Mouse (Mus musculus) layer of hippocampus, postnatal 36 days (tissue): ENCODE measurements around the gene Gpr150. TPM values are rescaled to one million over a fixed set of nuclear protein-coding genes. Genes with fewer than 3 reads are reported as not detected.

Experiments
- DNase-seq, 2 experiments: peaks; one replicate each; pipeline ENCODE4 v3.0.0; 2022
- total RNA-seq, 2 experiments: library from RNA; stranded (reverse); gene quantifications; 2 replicates each; pipeline ENCODE4 v1.2.3; 2021

The Gpr150 gene
- total RNA-seq, result 1 to 10 TPM; 1.6 to 2.4 TPM

DNA sequence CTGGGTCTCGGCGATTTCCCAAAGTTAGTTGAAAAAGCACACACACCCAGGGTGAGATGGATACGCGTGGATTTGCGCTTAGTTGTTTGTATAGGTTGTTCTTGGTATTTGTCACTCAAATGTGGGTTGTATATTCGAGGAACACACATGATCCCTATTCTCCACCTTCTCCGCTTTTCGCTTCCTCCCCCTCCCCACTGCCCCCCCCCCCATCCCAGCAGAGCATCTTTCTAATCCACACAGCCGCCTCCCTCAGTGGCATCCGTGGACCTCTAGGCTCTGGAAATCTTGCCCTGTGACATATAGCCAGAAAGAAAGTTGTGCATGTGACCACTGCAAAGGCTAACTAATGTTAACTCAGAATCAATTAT is at the start of gene Gpr150:
Gene Gpr150 (minus strand): TSS at position 101 of the 371 bp plus-strand sequence.
- no peak for DNase-seq

DNA sequence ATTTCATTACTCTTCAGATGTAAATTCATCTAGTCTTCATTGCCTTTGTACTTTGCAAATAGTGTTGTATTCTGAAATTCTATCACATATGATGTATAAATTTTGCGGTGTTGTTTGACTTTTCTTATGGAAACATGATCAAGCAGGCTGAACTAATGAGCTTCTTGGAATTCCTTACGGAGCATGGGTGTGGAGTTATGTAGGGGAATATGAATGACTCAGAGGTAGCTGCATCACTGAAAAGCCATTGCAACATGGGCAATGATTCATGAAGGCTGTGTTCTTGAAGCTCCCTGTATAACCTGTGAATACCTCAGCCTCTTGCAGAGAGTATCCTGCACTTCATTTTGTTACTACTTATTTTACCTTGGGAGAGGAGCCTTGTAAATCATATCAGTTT is 45.2 kb upstream of the Gpr150 start:
- no peak for DNase-seq

DNA sequence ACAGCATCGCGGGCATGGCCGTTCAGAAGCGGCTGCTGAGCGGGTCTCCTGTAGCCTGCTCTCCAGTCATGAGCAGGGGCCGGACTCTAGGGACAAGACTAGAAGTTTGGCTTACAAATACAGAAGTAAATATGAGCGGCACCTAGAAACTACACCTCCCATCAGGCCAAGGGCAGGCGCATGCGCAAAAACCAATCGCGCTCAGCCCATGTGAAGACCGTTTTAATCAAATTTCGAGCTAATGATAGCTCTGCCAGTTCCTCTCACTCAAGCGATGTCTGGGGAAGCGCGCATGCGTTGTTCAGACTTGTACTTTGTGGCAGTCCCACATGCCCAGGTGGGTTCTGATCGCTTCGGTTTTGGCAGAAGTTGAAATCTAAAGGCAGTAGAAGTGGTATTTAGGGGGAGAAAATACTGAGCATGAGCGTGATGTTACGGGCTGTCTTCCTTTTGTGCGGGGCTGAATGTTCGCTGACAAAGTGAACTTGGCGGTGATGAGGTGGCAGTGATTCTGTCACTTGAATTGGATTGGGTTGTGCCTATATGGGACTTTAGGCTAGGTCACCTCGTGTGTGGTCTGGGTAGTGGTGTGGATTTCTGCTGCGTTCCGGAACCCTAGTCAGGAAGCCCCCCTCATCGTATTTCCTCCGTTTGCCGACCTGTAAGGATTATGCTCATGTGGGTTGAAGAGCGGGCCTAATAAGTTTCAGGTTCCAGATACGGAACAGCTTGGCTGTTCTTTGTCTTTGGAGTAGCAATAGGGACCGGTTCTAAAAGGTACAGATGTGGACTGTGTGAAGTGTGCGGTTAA is 41.9 kb upstream of the Gpr150 start, which contains the start of the genes Arsk and Ttc37:
Gene Arsk (minus strand): TSS at position 168 of the 811 bp plus-strand sequence.
Gene Ttc37 (plus strand): TSS at position 242 of the 811 bp plus-strand sequence.
- DNase-seq, result peak; percentile 91

DNA sequence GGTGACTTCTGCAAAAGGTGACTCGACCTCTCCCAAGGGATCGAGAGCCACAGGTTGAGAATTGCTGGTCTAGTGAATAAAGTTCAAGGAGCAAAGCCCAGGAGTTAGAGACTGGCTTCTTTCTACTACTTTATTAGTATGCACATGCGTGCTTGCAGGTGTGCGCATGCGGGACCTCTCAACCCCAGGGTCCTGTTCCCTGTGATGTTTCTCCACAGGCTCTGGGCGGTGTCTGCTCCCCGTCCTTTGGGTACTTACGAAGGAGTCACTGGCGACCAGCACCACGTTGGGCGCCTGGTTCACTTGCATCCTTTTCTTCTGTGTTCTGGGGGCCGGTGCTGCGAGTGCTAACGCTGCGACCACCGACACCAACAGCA is 41.3 kb upstream of the Gpr150 start:
- DNase-seq, result no peak

DNA sequence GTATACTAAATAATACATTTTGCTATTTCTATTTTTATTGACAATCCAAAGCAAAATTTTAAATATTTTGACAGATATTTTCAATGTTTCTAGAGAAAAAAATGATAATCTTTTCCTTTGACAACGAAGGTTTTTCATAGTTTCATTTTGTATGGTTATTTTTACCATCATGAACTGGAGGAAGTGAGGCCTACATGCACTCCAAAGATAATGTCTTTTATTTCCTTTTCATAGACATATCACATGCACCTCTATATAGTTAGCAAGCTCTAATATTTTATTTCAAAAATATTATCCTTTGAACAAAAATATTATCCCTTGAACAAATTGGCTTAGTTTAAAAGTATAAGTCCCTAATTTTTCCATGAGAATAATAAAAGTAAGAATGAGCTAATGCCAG is 17.5 kb upstream of the Gpr150 start:
- DNase-seq, result no peak

DNA sequence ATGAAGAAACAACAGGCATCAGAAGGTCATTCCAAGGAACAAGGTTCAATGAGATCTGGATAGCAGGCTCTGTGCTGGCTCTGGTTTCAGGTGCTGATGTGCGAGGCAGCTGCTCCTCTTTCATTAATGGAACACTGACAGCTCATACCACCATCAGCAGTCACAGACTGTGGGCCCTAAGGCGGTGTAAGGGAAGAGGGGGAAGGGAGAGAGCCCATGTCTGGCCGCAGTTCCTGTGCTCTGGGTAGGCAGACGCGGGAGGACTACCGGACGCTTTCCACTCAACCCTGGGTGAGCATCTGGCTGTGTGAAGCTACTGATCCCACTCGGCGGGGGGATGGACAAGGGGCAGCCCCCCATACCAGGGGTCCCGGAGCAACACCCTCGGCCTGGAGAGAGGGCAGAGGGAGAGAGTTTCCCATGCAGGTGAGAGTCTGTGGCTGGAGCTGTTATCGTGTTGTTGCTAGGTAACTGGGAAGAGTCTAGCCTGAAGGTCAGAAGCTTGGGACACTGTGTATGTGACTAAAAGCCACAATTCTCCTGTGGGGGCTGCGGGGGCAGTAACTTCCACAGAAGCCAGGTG is 7.7 kb upstream of the Gpr150 start:
- no peak for DNase-seq

DNA sequence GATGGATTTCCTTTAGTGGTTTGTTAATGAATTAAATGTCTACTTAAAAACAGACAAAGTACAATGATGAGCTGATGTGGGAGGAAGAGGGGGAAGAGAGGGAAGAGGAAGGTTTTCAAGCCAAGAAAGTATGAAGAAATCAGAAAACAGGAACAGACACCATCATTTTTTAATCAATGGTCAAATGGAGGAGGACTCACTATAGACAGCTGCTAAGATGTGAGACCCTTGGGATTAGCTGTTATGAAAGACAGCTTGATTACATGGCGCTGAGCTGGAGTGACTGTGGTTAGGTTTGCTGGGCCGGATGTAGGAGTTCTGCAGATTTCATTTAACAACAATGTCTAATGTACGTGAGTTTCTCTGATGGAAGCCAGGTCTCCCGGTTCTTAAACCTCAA is 6.8 kb upstream of the Gpr150 start:
- DNase-seq, result no peak

DNA sequence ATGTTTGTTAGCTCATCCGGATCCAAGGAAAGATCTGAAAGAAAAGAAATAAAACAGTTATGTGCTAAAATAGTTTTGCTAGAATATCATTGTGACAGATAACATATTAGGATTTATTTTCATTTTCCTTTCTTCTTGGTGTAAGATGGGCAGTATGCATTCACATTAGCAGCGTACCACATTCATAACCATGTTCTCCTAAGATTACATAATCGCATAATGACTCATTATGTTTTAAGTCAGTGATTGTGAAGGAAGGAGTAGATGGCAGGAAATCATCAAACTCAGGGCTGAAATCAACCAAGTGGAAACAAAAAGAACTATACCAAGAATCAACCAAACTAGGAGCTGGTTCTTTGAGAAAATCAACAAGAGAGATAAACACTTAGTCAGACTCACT is 5.8 kb upstream of the Gpr150 start:
- DNase-seq, result no peak

DNA sequence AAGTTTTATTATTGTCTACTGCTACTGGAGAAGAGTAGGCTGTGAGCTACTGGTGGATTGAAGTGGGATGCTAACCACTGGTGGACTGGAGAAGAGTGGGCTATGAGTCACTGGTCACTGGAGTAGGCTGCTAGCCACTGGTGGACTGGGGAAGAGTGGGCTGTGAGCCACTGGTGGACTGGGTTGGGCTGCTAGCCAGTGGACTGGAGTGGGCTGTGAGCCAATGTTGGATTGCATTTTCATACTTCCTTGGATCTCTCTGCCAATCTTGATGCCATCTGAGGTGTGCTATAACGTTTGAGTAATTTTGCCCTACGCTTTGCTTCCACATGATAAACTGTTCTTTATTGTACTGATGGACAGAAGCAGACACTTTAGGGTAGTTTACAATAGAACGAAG is 5.3 kb upstream of the Gpr150 start:
- DNase-seq, result no peak

DNA sequence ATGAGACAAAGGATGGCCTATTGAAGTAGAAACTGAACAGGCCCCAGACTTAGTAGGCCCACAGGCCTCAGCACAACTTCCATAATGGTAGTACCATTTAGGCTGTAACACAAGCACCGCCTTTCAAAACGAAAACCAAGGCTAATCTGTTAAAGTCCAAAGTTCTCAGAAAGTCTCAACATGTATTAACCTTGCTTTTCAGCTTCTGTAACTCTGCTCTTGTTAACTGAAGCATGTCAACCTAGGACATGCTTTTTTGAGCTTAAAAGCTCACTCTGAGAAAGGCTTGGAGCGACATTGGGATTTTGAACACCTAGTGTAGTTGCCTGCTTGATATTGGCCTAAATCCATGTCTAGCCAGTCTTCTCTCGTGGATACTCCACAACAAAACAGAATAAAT is 2.8 kb upstream of the Gpr150 start:
- DNase-seq, result no peak

DNA sequence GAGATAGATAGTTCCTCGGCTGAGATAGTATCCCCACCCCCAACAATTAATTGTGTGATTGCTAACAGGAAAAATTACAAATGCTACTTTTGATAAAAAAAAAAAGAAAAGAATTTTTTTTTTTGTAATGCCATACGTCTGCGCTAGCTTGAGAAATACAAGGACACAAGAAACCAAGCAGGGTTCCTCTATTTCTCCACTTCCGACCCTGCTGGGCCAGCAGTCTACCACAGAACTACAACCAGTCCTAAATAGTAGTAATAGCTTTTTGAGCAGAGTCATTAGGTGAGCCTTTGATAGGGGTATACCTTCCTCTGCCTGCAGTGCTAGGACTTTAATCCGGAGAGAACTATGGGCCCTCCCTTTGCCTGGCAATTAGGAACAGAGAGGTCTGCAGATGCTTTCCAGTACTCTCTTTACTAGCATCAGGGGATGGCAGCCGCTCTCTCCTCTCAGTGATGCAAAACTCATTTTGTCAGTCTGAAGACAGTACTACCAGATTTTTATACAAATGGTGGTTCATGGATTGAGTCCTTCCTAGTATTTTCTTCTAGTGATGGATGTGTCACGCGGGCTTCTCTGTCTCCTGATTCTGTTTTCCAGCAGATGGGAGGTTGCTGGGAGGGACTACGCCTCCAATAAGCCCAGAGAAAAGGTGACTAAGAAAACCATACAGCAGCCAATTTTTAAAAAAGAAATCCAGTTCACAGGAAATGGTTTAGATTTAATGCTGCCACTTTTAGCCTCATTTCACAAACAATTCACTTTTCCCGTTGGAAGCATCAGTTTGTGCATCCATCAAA is 672 bp upstream of the Gpr150 start:
- DNase-seq, result no peak

DNA sequence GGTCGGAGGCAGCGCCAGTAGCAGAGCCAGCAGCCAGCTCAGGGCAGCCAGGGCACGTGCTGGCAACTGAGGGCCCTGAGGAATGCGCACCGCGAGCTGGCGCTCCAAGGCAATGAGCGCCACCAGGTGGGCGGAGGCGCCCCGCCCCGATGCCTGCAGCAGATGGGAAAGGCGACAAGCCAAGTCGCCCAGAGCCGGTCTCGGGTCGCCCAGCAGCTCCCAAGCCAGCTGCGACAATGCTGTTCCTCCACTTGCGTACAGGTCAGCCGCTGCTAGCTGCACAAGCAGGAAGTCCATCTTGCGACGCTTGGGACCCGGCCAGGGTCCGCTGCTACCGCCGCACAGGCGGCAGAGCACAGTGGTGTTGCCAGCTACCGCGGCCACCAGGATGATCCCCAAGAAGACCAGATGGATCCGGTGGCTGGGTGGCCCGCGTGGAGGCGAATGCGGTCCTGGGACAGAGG is 503 bp downstream of the Gpr150 start:
- peak; percentile 69 to 72 for DNase-seq

DNA sequence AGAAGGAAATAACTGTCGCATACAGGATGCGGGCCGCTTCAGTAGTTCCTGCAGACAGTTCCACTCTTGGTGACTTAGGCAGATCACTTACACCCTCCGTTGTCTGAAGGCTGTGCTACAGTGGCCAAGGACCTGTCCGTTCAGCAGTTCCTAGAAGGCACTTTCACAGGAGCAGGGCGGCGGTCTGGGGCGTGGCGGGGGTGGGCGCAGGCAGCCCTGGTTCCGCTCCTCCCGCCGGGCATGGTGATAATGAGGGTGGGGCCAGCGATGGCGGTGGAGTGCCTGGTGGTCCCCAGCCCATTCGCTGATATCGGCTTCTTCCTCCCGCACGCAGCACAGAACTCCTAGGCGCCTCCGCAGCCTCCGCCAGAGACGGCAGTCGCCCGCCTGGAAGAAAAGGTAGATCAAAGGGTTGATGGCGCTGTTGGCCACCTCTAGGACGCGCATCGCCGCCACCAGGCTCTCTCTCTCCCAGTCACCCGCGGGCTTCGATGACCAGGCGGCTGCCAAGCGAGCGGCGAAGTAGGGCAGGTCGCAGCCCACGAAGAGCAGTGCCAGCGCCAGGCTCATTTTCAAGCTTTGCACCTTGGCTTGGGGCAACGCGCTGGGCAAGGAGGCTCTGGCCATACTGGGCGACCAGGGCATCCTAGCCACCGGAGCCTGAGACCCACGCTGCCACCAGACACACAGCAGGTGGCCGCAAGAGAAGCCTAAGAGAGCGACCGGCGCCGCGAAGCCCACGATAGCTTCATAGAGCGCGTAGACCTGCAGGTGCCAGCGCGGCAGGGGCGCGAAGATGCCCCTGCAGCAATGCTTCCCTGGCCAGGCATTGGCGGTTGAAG is 1.2 kb downstream of the Gpr150 start:
- peak; percentile 11 to 24 for DNase-seq

DNA sequence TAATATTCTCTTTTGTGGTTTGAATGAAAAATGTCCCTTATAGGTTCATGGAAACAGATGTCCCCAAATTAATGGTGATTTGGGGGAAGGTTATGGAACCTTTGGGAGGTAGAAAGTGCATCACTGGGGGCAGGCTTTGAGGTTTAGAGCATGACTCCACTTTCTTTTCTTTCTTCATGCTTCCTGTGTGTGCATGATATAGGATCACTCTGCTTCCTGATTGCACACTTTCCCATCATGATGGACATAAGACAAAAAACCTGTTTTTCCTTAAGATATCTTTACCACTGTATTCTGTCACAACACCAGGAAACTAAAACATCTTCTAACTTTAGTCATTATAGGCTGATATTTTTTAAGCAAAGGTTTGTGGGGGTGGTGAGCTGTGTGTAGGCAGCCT is 11.8 kb downstream of the Gpr150 start:
- no peak for DNase-seq

DNA sequence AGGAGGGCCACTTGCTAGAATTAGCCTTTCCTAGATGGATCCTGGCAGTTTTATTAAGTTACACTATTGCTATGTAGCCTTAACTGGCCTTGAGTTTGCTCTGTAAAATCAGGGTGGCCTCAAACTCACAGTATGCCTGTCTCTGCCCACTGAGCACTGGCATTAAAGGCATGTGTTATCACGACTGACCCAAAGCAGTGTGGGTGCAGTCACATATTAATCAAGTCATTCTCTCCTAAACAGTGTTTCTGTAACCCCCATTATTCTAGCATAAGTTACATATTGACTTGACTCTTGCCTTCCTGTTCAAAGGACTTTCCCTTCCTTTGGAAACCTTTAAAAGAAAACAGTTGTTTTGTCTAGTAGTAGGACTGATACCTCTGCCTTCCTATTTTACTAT is 14.3 kb downstream of the Gpr150 start:
- no peak for DNase-seq

DNA sequence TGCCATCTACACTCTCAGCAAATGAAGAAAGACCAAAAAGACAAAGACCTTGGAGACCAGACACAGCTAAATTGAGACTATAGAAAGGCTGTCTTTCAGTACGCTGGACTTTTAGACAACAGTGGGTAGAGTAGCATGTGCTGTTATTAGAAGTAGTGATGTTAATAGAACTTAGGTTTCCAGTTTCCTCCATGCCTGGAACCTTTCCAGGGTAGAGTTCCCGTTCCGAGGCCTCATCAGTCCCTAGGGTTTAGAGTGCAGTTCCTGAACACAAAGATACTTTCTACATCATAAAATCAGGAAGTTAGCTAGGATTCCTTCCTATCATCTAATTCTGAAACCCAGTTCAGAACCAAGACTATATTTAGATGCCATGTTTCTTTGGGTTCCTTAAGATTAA is 32.2 kb downstream of the Gpr150 start:
- no peak for DNase-seq

DNA sequence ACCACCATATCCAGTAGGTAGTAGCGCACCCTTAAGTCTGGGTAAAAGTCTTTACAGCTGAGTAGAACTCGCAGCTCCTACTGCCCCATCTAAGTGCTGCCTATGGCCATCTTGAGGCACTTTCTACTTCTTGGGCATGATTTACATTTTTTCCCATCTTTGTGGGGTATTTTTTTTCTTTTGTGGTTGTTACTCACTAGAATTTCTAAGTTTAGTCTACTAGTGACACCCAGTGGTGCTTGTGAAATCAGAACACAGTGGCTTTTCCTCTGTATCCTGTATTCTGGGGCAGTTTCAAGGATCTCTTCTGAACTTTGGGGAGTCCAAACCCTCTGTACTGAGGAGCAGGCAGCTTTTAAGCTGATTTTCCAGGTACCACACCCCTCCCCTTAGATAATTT is 35.0 kb downstream of the Gpr150 start:
- DNase-seq, result no peak

DNA sequence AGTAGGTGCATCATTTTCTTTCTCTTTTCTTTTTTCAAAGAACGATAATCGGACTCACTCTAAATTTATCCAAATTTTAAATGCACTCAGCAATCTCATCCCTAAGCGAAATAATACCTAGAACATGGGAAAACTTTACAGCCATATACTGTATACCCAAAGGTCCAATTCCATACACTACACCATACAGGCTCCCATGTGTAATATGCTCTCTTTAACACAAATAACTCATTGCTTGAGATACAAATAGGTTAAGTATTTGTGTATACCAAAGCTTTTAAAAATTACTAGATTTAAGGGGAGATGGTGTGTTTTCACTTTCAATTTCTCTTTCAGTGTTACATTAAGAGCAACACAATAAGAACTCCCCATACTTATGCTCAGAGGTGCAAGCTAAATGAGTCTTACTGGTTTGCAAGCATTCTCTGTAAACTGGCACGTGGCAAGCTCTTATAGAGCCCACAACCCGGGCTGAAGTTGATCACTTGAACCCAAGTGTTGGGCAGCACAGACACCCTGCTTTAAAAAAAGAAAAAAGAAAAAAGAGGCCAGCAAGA is 37.9 kb downstream of the Gpr150 start:
- DNase-seq, result no peak

DNA sequence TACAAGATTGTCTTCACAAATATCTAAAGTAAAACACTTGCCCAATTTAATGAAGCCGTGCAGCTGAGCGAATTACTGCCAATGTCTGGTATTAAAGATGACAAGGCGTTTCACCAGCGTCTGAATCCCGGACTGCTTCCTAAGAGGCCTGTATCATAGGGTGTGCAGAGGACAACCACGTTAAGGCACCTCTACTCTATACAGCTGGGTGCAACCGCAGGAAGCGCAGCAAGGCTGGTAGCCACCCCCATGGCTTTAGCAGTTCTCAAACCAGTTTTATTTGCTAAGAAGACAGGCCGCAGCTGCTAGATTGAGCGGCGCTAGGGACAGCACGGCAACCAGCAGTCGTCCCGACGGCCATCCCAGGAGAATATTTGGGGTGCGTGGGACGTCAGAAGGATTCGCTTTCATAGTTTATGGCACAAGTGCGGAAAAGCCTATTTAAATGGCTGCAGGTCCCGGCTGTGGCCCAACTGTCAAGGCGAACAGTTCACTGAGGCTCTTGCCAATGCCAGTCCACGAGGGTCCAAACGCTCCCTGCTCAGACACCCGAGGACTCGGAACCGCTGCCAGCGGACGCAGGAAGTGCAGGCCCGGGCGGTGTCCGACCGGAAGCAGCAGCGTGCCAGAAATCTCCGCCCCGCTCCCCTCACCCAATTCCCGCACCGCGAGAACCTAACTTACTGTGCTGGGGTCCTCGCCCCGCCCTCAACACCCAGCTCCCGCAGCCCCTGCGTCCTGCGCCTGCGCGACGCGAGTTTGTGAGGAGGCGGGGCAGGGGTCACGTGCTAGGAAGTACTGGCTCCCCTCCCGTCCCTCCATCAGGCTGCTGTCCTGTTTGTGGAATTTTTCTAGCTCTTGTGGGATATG is 38.6 kb downstream of the Gpr150 start, which contains the start of gene Rfesd:
Gene Rfesd (minus strand): TSS at position 746 of the 870 bp plus-strand sequence.
- DNase-seq, result peak; percentile 96 to 98

DNA sequence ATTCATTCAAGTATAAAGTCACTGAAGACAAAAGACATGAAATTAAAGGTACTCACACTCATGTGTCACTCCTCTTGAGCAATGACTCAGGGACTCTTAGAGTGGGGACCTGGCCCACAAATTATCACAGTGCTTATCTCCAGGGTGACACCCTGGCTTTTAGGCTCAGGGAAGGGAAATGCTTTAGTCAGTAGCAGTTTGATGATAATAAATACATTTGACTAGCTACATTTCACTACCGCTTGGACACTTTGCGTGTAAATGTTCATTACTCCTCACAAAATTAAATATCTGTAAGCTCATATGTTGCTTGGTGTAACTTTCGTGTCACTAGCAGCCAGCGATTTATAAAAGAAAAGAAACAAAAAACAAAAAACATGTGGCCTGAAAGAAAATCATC is 39.3 kb downstream of the Gpr150 start:
- DNase-seq, result no peak

DNA sequence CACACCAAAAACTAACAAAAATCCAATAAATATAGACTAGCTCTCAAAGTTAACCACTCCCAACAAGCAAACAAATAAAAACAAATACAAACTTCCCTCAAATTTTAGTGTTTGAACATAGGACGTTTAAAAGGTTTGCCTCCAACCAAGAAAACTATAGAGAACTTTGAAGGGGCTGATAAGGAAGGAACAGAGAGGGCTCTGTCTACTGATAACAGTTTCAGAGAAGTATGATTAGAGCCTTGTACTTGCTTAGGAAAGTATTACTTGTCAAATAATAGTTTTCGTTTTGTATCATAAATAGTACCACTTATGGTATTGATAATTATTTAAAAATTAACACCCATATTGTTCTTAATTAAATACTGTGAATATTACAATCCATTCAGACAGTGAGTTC is 42.3 kb downstream of the Gpr150 start:
- no peak for DNase-seq
